Mouse (Mus musculus) liver, embryonic 14.5 days (tissue): ENCODE data around the gene Brca2.

Source experiments
- CTCF ChIP-seq: IDR thresholded peaks from 2 replicates; pipeline ENCODE4 v1.5.1; 2016; ENCODE audit warnings: antibody characterized with exemption, low read depth, control low read depth
- EP300 ChIP-seq: IDR thresholded peaks from 2 replicates; pipeline ENCODE4 v1.6.1; 2016; ENCODE audit warnings: antibody characterized with exemption, low read depth

DNA sequence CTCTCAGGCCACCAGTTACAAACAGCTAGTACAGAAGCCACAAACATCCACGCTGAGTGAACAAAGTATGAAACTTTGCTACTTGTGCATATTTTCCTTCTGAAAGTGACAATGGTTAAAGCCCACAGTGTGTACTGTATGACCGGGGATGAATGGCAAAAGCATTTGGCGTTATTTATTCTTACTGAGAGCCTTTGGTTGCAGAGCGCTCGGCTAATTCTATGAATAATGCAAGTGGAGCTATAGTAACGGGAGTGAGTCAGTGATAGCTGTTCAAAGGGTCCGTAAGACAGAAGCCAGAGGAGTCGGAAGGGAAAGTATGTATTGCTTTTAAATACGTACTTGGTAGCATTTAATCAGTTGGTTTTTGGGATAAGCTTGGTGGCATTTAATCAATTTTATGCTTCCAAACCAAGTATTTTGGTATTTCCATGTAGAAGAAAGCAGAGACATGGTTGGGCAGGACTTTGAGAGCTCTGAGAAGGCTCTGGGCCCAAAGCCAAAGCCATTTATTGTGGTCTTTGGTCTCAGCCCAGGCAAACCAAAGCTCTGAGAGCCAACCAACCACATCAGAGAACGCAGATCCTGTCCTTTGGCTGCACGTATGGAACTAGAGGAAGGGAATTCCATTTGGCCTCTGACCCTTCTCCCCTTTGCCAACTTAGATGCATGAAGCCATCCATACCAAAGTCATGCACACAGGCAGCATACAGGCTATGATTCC is 48.2 kb downstream of the Brca2 start:
- TF ChIP-seq CTCF (no peak), EP300 (no peak)
